Mouse (Mus musculus): ENCODE measurements around the gene Cep83.

DNA sequence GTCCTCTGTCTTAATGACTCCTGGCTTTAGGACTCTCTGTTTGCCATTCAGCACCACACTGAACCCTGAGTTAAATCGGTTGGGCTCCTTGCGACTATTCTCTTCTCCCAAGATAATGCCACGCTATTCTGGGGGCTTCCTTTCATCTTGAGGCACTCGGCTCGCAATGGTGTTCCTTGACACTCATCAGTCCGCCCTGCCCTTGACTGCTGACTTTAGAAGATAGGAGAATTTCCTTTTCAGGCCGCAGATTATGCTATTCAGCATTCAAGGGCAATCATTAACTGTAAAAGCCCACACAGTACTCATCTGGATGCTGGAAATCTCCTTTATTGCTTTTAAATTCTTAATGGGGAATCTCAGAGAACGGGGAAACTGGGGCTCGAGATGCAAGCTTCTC is 147.4 kb downstream of the Cep83 start:
- TF ChIP-seq CTCF (IDR thresholded peaks at IDR 0.05; ENCODE audit: insufficient read depth, low read depth, low read length) (no peak), POLR2A (IDR thresholded peaks at IDR 0.05; ENCODE audit: insufficient read depth, low read depth, low read length) (no peak)

Data from olfactory bulb, adult 2 months (tissue).